Mouse (Mus musculus) naive thymus-derived CD4-positive, alpha-beta T cell, adult 2 months (primary cell): ENCODE measurements around the gene Pou2f2.
A peak's percentile ranks its signal among the peaks of the same experiment; 100 is the strongest.

Experiments used
- DNase-seq: peaks from one replicate; pipeline ENCODE4 v3.0.0-alpha.2; 2011; ENCODE audit warnings: low read depth

Gene Pou2f2

DNA sequence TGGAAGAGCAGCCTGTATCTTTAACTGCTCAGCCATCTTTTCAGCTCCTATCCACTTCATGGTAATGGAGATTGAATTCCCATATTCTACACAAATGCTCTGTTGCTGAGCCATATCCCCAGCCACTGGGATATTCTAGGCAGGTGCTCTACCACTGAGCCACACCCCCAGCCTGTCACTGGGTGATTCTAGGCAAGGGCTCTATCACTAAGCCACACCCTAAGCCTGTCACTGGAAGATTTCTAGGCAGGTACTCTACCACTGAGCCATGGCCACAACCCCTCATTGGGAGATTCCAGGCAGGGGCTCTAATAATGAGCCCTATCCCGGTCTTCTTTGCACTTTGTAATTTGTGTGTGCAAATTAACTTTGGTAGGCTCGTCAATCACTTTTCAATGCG lies 15.6 kb upstream of the Pou2f2 start:
- no peak for DNase-seq

- no peak for DNase-seq
These were observed 12.6 kb upstream of the Pou2f2 start for GRCm38 (mm10) chr7:25192110-25192509.

GRCm38 (mm10) chr7:25190806-25191205 lies 11.3 kb upstream of the Pou2f2 start:
- DNase-seq: no peak

DNA sequence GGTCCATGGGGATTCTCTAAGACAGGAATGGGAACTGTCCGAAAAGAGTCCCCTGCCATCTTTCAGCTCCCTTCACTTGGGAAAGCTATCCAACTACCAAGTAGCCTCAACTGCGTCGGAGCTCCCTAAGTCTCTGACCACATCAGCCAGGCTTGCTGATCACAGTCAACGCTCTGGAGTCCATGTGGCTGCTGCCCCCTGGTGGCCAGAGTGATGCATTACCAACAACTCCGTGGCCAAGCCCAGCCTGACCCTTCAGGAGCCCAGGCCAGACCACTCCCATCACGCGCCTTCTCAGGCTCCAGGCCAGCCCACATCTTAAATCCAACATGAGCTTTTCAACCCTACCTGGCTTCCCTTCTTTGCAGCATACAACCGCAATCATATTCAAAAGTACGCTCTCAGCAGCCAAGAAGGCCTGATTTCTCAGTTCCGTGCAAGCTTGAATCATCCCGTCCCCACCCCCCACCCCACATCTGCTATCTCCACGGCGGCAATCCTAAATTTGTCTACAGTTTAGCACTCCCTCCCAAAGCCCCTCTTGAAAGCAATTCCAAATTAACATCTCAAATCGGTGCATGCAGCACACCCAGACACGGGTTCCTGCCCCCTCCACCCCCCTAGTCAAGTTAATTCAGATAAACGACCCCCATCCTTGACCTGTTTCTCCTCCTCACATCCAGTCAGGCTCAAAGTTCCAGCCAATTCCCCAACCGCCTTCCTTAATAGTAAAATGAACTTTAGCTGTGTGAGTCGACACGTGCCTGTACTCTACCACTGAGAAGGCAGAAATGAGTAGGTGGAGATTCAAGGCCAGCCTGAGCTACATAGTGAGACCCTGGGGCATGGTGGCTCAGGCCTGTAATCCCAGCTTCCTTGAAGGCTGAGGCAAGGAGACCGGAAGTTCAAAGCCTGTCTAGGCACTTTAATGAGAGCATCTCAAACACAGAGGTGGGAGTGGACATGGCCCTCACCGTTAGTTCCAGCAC lies 8.4 kb upstream of the Pou2f2 start:
- DNase-seq: peak; percentile 89

- DNase-seq: no peak
These were observed 4.6 kb upstream of the Pou2f2 start for GRCm38 (mm10) chr7:25184091-25184490.

DNA sequence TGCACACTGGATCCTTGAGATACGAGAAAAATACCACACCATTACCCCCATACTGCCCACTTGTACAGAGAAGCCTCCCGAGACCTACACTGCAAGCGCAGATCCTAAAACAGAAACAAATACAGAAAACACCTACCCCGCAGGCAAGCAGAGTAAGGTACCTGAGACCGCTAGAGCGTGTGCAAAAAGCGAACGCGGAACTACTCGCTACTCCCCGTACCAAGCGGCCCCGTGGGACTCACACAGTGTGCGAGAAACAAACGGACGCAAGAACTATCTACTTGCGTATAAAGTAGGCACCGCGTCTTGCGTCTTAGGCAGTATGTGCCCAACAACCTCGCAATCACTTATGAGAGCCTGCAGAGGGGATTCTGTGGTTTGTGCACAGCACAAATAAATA lies 2.3 kb upstream of the Pou2f2 start:
- DNase-seq: peak; percentile 55

GRCm38 (mm10) chr7:25181331-25181790 lies 1.8 kb upstream of the Pou2f2 start:
- peak; percentile 70 for DNase-seq

GRCm38 (mm10) chr7:25180512-25180911 lies 986 bp upstream of the Pou2f2 start:
- DNase-seq: no peak

GRCm38 (mm10) chr7:25178787-25179605 lies 530 bp downstream of the Pou2f2 start:
- peak; percentile 48 for DNase-seq

GRCm38 (mm10) chr7:25178317-25178716 lies 1.2 kb downstream of the Pou2f2 start:
- DNase-seq: no peak

- no peak for DNase-seq
These were observed 5.2 kb downstream of the Pou2f2 start for GRCm38 (mm10) chr7:25174343-25174742.

DNA sequence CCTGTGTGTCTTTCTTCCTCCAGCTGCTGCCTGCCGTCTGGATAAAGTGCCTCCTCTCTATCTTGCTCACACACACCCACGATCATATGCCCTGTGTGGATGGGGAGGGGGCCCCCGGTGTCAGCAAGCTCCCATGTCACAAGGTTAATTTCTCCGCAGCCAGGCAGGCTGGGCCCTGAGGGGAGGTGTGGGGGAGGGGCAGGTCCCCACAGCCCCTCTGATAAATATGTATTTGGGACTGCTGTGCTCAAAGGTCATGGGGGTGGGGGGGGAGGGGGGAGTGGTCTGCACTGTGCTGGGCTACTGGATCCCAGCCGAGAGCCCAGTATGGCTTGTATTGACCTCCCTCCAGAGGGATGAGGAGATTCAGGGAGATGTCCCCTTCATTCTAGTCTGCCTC lies 6.9 kb downstream of the Pou2f2 start:
- DNase-seq: no peak

DNA sequence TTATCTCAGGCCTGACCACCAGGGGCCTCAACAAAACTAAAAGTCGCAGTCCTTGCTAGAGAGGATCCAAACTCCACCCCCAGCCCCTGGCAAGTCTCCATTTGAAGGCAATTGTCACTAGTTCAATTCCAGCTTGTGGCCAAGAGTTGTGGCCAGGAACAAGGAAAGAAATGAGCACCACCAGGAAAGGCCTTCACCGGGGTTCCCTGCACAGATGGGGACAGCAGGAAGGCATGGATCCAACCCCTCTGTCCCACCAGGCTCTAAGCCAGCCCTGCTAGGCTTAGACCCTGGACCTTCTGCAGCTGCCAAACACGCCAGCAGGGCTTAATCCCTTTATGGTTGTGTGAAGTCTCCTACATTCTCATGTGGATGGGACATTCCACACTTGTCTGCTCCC lies 8.9 kb downstream of the Pou2f2 start:
- no peak for DNase-seq

DNA sequence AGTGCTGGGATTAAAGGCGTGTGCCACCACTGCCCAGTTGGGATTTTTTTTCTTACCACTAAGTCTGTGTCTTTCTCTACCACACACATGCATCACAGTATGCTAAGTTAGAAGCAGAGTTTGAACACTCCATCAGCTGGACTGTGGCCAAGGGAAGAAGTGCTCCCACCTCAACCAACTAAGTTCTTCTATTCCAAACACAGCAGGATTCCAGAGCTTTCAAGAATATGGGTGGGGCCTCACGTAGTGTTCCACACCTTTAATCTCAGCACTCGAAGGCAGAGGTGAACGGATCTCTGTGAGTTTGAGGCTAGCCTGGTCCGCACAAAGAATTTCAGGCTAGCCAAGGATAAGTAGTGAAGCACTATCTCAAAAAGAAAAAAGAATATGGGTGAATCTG lies 13.4 kb downstream of the Pou2f2 start:
- DNase-seq: no peak

GRCm38 (mm10) chr7:25156158-25156648 lies 23.3 kb downstream of the Pou2f2 start:
- DNase-seq: no peak

DNA sequence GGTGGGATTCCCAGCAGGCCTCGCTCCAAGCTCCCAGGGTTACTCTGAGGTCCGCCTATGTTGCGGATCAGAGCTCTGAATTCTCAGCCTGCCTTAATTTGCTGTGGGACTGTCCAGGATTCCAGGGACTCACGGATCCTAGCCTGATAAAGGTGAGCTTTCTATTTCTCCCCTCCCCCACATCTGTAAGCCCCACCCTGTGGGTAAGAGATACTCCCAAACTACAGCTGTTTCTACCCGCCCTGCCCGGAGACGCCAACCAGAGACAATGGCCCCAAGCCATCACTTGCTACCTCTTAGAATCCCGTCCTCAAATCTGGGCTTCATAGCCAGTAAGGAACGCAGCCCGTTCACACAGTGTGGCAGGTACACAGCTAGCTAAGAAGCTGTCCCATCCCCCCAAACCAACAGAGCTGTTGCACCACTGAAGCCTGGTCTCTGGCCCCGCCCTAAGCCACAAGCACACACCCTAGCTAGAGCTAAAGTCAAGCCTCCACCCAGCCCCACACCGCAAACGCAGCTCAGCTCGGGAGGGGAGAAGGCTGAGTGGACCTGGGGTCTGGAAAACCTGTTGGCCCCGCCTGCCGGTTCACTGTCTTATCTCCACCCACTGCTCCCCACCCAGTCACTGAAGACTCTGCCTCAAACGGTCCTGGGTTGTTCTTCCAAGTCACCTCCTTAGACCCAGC lies 23.9 kb downstream of the Pou2f2 start:
- peak; percentile 86 for DNase-seq

DNA sequence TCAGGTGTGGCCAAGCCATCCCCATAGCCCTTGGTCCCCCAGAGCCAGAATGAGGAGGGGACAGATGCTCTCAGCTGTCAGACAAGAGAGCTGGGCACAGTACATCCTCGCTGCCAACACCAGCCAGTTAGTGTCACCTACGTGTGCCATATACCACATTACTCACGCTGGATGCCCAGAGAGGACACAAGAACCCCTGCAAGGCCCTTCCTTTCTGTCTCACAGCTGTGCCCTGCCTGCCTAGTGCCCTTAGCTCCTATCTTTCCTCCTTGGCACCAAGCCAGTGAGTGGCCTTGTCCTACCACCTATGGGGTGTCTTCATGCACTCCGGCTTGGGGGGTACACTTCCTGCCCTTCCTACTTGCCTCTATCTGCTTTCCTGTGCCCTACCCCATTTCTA lies 24.9 kb downstream of the Pou2f2 start:
- DNase-seq: peak; percentile 59

DNA sequence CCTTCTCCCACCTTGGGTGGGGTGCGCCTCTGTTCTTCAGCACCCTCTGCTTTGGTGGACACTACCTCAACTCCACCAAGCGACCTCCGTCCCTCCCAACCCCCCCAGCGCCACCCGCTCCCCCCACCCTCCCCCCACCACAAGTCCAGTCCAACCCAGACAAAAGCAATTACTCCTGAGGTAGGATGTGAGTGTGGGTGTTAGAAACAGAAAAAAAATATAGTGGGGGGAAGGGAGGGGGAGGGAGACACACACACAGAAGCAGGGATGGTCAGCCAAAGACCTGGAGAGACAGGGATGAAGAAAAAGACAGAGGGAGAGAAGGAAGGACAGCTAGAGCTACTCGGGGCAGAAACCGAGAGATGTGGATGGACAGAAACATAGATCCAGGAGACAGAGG lies 25.7 kb downstream of the Pou2f2 start:
- no peak for DNase-seq

DNA sequence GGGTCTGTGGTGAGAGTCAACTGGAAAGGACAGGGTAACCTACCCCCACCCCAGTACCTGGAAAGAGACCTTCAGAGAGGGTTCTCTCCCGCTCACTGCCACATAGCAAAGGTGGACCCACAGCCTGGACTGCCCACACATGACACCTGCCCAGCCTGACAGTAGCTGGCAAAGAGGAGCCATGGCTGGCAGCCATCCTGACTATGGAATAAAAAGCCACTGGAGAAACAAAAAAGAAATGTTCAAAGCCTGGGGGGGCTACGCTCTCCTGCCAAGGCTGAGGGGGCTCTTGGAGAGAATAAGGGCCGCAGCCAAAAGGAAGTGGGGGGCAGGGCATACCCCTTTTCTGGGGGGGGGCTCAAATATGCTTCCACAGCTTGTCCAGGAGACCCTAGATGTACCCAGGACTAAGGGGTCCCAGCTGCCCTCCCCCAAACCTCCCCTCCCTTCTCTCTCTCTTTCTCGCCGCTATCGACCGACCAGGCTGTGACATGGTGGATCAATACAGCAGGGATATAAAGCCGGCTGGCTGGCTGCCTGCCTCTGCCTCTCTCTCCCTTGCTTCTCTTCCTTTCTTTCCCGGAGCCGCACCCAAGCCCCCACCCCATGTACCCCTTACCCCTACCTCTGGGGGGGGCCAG lies 27.5 kb downstream of the Pou2f2 start:
- DNase-seq: no peak

GRCm38 (mm10) chr7:25151009-25151408 lies 28.5 kb downstream of the Pou2f2 start:
- DNase-seq: no peak

DNA sequence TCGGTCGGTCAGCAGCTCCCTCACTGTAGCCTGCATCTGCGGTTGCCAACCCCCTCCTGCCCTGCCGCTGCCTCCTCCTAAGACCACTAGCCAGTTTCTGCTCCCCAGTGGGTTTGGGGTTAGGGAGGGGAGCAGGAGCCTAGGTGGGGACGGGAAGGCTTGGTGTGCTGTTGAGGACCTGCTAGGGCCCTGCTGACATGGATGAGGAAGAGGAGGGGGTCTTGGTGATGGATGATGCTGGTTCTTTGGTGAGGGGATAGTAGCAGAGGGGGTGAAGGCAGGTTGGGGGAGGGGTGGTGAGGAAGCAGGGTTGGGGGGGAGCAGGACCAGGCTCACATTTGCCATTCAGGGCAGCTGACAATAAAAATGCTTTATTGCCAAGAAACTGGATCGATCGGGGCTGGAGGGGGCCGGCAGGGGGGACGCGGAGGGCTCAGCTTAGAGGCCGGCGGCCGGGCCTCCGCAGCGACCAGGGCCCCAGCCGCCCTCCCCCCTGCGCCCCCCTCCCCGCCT lies 29.3 kb downstream of the Pou2f2 start:
- no peak for DNase-seq
